ENCODE assay signal across 8 mouse cellular contexts in genomic region chr8:85026670-85027515, GRCm38 (mm10). TPM values are rescaled to one million over a fixed set of nuclear protein-coding genes. Genes with fewer than 3 reads are reported as not detected.
DNase-seq lines count a peak whose midpoint lies in the region; ATAC-seq and TF ChIP-seq lines count a peak whose summit lies in the region.

TSS of gene Trir (plus strand) at chr8:85026823.

- WGBS in forebrain, embryonic 14.5 days, result 1% methylated on average over 69 of the region's 75 CpGs
- WGBS in neural tube, embryonic 15.5 days, result under 1% methylated on average over 75 of the region's 75 CpGs

- no peak for TF ChIP-seq CTCF in ES-Bruce4 (IDR thresholded peaks at IDR 0.05; ENCODE audit: low read depth, low read length)

- no peaks in the 10 kb centered on the region for H3K9me3 ChIP-seq in ES-Bruce4 (replicated peaks; ENCODE audit: control insufficient read depth, insufficient read depth, low read length, poor library complexity, severe bottlenecking)
- no peaks in the 10 kb centered on the region for H3K9me3 ChIP-seq in forebrain, embryonic 14.5 days (replicated peaks; ENCODE audit: control insufficient read depth, low read length)
- H3K9me3 ChIP-seq in neural tube, embryonic 15.5 days (replicated peaks), result no peaks in the 10 kb centered on the region

- intact Hi-C loops in heart, postnatal 14 days (cut with DNase I), result no loop called here

- H3K4me2 ChIP-seq in forebrain, embryonic 14.5 days (ENCODE audit: low read length), result peak within 1 kb of the TSS; percentile 92
- H3K4me2 ChIP-seq in neural tube, embryonic 15.5 days, result peak within 1 kb of the TSS; percentile 92

- H3K4me3 ChIP-seq in ES-Bruce4 (ENCODE audit: low read depth, low read length), result peak within 1 kb of the TSS; percentile 95
- H3K4me3 ChIP-seq in forebrain, embryonic 14.5 days (ENCODE audit: low read depth, low read length), result peak within 1 kb of the TSS; percentile 97
- peak within 1 kb of the TSS; percentile 100 for H3K4me3 ChIP-seq in neural tube, embryonic 15.5 days (replicated peaks)

- peak within 1 kb of the TSS; percentile 99 for H3K9ac ChIP-seq in ES-Bruce4 (ENCODE audit: low read depth, poor library complexity, severe bottlenecking)
- H3K9ac ChIP-seq in forebrain, embryonic 14.5 days (ENCODE audit: low read length), result peak within 1 kb of the TSS; percentile 99
- peak within 1 kb of the TSS; percentile 100 for H3K9ac ChIP-seq in neural tube, embryonic 15.5 days (replicated peaks)

- no peaks in the 10 kb centered on the region for H3K4me1 ChIP-seq in ES-Bruce4 (ENCODE audit: control insufficient read depth, insufficient read depth, low read length)
- H3K4me1 ChIP-seq in forebrain, embryonic 14.5 days (ENCODE audit: control insufficient read depth, insufficient read depth, low read length), result peaks cover 25% of the 10 kb centered on the region
- peaks cover 51% of the 10 kb centered on the region for H3K4me1 ChIP-seq in neural tube, embryonic 15.5 days

- TF ChIP-seq EP300 in ES-Bruce4 (IDR thresholded peaks at IDR 0.05; ENCODE audit: insufficient read depth, low read depth, low read length), result 0 out of 2 replicates have a peak, but pooled peaks have one; percentile 32

- TF ChIP-seq POLR2A in ES-Bruce4 (IDR thresholded peaks at IDR 0.05; ENCODE audit: insufficient read depth, low read length), result peak; percentile 87

- 0 out of 2 replicates have a peak within 1 kb of the TSS, but pooled peaks have one; percentile 29 for H3K27ac ChIP-seq in ES-Bruce4 (ENCODE audit: insufficient read depth, low read length)
- H3K27ac ChIP-seq in forebrain, embryonic 14.5 days (ENCODE audit: low read depth, low read length), result peak within 1 kb of the TSS; percentile 86
- peak within 1 kb of the TSS; percentile 86 for H3K27ac ChIP-seq in neural tube, embryonic 15.5 days (replicated peaks)

- H3K27me3 ChIP-seq in ES-Bruce4 (ENCODE audit: control insufficient read depth, insufficient read depth, low read length, poor library complexity, severe bottlenecking), result no peaks in the 10 kb centered on the region
- no peaks in the 10 kb centered on the region for H3K27me3 ChIP-seq in forebrain, embryonic 14.5 days (replicated peaks; ENCODE audit: control insufficient read depth, insufficient read depth, low read length)
- no peaks in the 10 kb centered on the region for H3K27me3 ChIP-seq in neural tube, embryonic 15.5 days (replicated peaks)

- ATAC-seq in cerebellum, adult (ENCODE audit: insufficient number of reproducible peaks, low FRiP score, low TSS enrichment), result peak; percentile 76
- peak; percentile 86 for ATAC-seq in forebrain, embryonic 14.5 days
- ATAC-seq in neural tube, embryonic 15.5 days (ENCODE audit: low FRiP score), result peak; percentile 83

- H3K36me3 ChIP-seq in ES-Bruce4 (ENCODE audit: control insufficient read depth, insufficient read depth, low read length, poor library complexity, severe bottlenecking), result peaks cover 55% of the 10 kb centered on the region
- H3K36me3 ChIP-seq in forebrain, embryonic 14.5 days (ENCODE audit: control insufficient read depth, insufficient read depth, low read length), result peaks cover 43% of the 10 kb centered on the region
- peaks cover 43% of the 10 kb centered on the region for H3K36me3 ChIP-seq in neural tube, embryonic 15.5 days

- peak; percentile 98 for DNase-seq in forebrain, embryonic 14.5 days (ENCODE audit: low spot score)
- peak; percentile 97 to 98 for DNase-seq in heart, postnatal 14 days
- DNase-seq in layer of hippocampus, adult 11-12 months (ENCODE audit: low spot score), result peak; percentile 96
- peak; percentile 98 for DNase-seq in lung, adult 18-20 months
- peak; percentile 97 for DNase-seq in testis, postnatal 14 days (ENCODE audit: low spot score)

RNA-seq across cellular contexts. Expression of gene Trir, which starts in this region (rescaled TPM):
- polyA plus RNA-seq in ES-Bruce4 (2011; ENCODE audit: insufficient read depth, insufficient read length, low read depth, missing spikeins), result 82.4 and 96.1 TPM in 2 replicates
- 166 and 169 TPM in 2 replicates for polyA plus RNA-seq in forebrain, embryonic 14.5 days (2014; fragmentation: Nextera tagmentation; extraction: Ambion mirVana)
- 10 to 100 TPM; 90.8 to 99.1 TPM for total RNA-seq in heart, postnatal 14 days (2021)
- polyA plus RNA-seq in neural tube, embryonic 15.5 days (2015; fragmentation: Nextera tagmentation; extraction: Ambion mirVana), result 116 and 124 TPM in 2 replicates

Comparison
In these comparisons a context has a peak if more than half of its experiments do, and no peak if none do; other contexts are left out.
1. Peak in every context shown above with its lines: DNase-seq, ATAC-seq, H3K4me3 ChIP-seq and H3K27ac ChIP-seq.
2. H3K27ac ChIP-seq: peak in every context shown above with its lines; median percentile 86 in forebrain, embryonic 14.5 days; 86 in neural tube, embryonic 15.5 days; 29 in ES-Bruce4.